Mouse (Mus musculus) erythroblast, adult 5-6 weeks (primary cell): ENCODE data around the gene Adal. TPM values are rescaled to one million over a fixed set of nuclear protein-coding genes. Genes with fewer than 3 reads are reported as not detected.
"Not testable (repeated sequence)": the region's sequence is repeated elsewhere in the genome, so short reads cannot be mapped to it uniquely, and the experiment has no call there.

Experiments used
- ATAC-seq: replicated peaks from 2 replicates; pipeline ENCODE4 v1.8.0; 2016; ENCODE audit warnings: moderate number of reproducible peaks, mild to moderate bottlenecking, moderate TSS enrichment, inconsistent platforms; ENCODE audit not compliant: poor library complexity, low FRiP score, severe bottlenecking
- total RNA-seq, 2 experiments: library from RNA; stranded (forward) in 1 of 2; stranded (reverse) in 1 of 2; fragments of 150-400 nt in 1 of 2; fragments of 200-764, 138-1000 nt in 1 of 2; gene quantifications; 2 replicates each; pipeline versions ENCODE4 v1.2.3 to v1.2.4; 2015 to 2017; ENCODE audit warnings: low replicate concordance in 2 of 2

Gene Adal
- total RNA-seq (2015; ENCODE audit: low replicate concordance) = 1.2 and 3.3 TPM in 2 replicates
- total RNA-seq (2017; ENCODE audit: low replicate concordance) = 4.6 and 7.8 TPM in 2 replicates

GRCm38 (mm10) chr2:121140018-121140882 is at the start of gene Adal, which contains the start of gene Lcmt2:
Gene Adal (plus strand): TSS chr2:121140428.
Gene Lcmt2 (minus strand): TSS chr2:121140653.
- ATAC-seq = peak; percentile 86

GRCm38 (mm10) chr2:121102051-121102450 is 38.2 kb upstream of the Adal start:
- ATAC-seq = peak; percentile 81

GRCm38 (mm10) chr2:121105940-121106339 is 34.3 kb upstream of the Adal start:
- no peak for ATAC-seq

GRCm38 (mm10) chr2:121109695-121110094 is 30.5 kb upstream of the Adal start, which contains the start of gene Tgm7:
Gene Tgm7 (minus strand): TSS chr2:121109795.
- ATAC-seq = no peak

GRCm38 (mm10) chr2:121115418-121115817 is 24.8 kb upstream of the Adal start:
- no peak for ATAC-seq

- ATAC-seq = no peak
These were observed 21.0 kb upstream of the Adal start for GRCm38 (mm10) chr2:121119260-121119659.

GRCm38 (mm10) chr2:121126302-121126701 is 13.9 kb upstream of the Adal start:
- ATAC-seq = not testable (repeated sequence)

GRCm38 (mm10) chr2:121127536-121127935 is 12.7 kb upstream of the Adal start:
- ATAC-seq = no peak

GRCm38 (mm10) chr2:121128865-121129620 is 11.2 kb upstream of the Adal start:
- no peak for ATAC-seq

GRCm38 (mm10) chr2:121132822-121133221 is 7.4 kb upstream of the Adal start:
- ATAC-seq = no peak

- ATAC-seq = no peak
These were observed 2.9 kb upstream of the Adal start for GRCm38 (mm10) chr2:121137371-121137770.

GRCm38 (mm10) chr2:121139266-121140017 is 786 bp upstream of the Adal start:
- ATAC-seq = peak; percentile 58

GRCm38 (mm10) chr2:121141216-121142035 is 1.2 kb downstream of the Adal start:
- no peak for ATAC-seq

- no peak for ATAC-seq
These were observed 2.2 kb downstream of the Adal start for GRCm38 (mm10) chr2:121142415-121142814.

GRCm38 (mm10) chr2:121149679-121150078 is 9.5 kb downstream of the Adal start:
- ATAC-seq = no peak

- ATAC-seq = peak; percentile 66; the same call in 1 of the 2 replicates
These were observed 12.9 kb downstream of the Adal start for GRCm38 (mm10) chr2:121153100-121153499.

- ATAC-seq = no peak
These were observed 28.9 kb downstream of the Adal start for GRCm38 (mm10) chr2:121169173-121169572.

- ATAC-seq = 0 out of 2 replicates have a peak, but pooled peaks have one; percentile 12
These were observed 29.7 kb downstream of the Adal start for GRCm38 (mm10) chr2:121169902-121170301.

GRCm38 (mm10) chr2:121170481-121170971 is 30.3 kb downstream of the Adal start, which contains the start of gene Tubgcp4:
Gene Tubgcp4 (plus strand): TSS chr2:121170654.
- ATAC-seq = peak; percentile 58
